Mouse (Mus musculus): ENCODE measurements around the gene Olfr731.

Olfr731 gene

DNA sequence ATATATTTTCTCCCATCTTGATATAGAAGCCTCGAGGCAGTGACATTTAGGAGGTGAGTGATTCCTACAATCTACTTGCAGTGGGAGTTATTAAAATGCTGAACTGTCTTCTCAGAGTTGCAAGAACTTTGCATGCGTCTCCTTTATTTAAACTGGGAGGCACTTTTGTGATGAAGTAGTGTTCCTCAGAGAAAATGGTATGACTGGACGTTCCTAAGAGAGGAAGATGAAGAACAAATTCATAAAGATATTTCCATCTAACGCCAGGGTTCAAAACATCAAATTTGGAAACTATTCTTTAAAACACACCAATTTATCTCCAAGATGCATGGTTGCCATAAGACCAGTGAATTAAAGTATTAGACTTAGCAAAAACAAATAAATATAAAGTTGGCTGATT, at the start of gene Olfr731:
Olfr731 (minus strand) TSS at position 101 of the 400 bp plus-strand sequence.
- DNase-seq (ENCODE audit: low read depth, low spot score), result no peak

DNA sequence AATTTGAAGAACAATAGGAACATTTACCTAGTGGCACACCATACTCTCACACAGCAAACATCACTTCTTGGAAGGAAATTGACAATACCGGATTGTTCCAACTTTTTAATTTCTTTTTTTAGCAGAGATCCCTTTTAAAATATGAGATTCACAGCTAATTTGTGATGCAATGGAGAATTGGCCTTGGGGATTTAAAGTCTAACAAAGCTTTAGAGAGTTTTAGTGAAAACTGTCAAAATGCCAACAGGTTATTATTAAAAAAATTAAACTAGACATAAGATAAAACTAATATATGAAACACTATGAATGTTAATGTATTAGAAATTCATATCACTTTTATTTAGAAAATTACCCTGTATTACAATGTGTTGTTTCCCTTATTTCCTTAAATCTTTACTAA, 42.4 kb upstream of the Olfr731 start, which contains the start of gene Olfr732:
Olfr732 (minus strand) TSS at position 101 of the 400 bp plus-strand sequence.
- no peak for DNase-seq (ENCODE audit: low read depth, low spot score)

DNA sequence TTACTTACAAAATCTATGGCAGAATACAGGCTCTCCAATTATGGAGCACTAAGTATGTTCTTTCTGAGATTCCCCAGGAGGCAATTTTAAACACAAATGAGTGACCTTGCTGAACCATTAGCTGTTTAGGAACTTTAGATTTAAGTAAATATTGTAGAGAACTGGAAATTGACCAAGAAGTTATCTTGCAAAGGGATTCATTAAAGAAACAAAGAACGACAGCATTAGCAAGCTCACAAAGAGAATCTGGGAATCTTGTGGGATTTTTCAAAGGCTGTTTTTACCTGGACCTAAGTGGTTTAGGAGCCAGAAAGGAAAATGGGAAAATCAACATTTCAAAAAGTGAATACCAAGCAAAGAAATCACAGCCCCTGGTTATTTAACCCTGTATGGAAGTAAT, 53.6 kb downstream of the Olfr731 start, which contains the start of gene Olfr730:
Olfr730 (minus strand) TSS at position 101 of the 400 bp plus-strand sequence.
- DNase-seq (ENCODE audit: low read depth, low spot score), result no peak

Measured in skeletal muscle tissue, adult 2 months (tissue).